Mouse (Mus musculus) kidney, adult 8-10 months (tissue): ENCODE data around the gene Kif6.

Experiments used
- DNase-seq, 2 experiments: peaks; one replicate each; pipeline ENCODE4 v3.0.0; 2022

Gene Kif6

DNA sequence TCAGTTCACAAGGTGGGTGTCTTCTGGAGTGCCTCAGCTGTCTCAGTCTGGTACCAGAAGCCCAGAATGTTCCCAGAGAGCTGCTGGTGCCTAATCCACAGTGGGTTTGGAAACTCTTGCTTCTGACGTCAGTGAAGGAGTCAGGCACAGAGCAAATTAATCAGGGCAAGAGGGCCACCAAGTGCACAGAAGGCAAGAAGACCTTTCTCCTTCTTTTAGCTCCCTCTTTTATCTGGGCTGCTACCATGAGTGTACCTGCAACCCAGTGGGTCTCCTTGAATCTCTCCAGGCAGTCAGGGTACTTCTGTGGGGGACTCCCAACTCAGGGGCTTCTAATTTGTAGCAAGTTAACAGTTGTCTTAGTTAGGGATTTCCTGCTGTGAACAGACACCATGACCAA is 178.0 kb downstream of the Kif6 start:
- DNase-seq = no peak

DNA sequence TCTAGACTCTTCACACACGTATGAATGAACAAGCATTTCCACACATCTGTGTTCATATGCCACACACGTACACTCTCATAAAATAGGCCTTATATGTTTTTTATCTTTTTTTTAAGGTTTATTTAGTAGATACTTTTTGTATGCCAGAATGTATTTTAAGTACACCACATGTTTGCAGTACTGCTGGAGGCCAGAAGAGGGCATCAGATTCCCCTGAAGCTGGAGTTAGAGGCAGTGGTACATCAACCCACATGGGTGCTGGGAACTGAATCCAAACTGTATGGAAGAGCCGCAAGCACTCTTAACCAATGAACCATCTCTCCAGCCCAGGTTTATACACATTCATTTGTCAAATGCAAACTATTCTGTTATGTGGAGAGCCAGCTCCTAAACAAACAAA is 179.0 kb downstream of the Kif6 start:
- DNase-seq = no peak

DNA sequence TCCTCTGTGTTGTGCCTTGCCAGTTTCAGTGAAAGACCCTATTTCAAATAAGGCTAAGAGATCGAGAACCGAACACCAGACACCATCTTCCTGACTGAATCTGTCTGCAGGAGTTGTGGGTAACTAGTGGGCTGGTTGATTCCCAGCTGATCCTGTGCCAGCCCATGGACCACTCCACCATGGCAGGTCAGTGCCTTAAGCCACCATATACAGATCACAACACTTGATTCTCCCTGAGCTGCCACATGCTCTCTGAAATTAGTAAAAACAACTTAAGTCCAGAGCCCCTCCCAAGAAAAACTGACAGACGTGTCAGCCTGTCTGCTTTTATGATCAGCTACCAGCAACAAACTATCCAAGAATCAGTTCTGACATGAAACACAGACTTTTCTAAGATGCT is 180.3 kb downstream of the Kif6 start:
- DNase-seq = no peak

DNA sequence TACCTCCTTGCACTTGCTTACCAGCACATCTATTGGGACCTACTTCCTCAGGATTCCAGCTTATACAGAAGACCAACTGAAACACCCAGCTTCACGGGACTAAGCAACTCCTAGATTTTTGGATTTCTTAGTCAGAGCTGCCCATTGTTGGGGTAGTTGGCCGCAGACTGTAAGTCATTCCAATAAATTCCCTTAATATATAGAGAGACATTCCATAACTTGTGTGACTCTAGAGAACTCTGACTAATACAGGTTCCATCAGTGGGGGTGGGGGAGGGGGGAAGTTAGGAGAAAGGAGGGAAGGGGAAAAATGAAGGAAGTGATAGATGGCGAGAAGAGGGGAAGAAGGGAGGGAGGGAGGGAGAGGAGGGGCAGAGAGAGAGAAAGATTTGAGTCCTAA is 181.2 kb downstream of the Kif6 start:
- no peak for DNase-seq

DNA sequence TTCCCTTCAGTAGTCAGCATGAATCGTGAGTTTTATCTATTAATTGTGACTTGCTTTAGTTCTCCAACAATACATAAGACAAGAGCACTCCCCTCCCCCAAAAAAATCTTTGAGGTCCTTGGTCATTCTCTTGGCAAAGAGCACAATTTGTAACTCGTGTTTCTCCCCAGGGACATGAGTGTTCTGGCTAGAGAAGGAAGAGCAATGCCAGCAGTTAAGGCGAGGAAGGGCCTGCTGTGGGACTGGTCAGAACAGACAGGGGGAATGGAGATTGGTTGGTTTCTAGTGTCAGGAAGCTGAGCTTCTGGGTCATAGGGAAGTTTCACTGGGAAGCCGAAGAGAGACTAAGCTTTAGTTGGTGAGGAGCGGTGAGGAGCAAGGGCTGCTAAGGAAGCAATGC is 184.2 kb downstream of the Kif6 start:
- DNase-seq = no peak

DNA sequence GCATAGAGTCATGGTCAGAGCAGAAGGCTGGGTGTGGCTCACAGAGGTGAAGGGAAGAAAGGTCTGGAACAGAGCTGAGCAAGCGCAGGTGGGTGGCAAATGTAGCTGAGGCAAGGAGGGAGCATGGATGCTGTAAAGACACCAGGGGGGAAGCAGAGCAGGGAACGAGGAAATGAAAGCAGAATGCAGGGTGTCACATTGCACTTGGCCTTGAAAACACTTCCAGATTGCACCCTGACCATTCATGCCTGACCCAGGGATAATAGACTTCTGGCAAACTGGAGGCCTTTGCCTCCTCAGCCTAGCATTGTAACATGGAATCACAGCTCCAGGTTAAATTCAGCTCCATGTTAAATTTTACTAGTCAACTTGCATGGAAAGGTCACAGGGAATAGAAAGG is 185.2 kb downstream of the Kif6 start:
- DNase-seq = no peak

DNA sequence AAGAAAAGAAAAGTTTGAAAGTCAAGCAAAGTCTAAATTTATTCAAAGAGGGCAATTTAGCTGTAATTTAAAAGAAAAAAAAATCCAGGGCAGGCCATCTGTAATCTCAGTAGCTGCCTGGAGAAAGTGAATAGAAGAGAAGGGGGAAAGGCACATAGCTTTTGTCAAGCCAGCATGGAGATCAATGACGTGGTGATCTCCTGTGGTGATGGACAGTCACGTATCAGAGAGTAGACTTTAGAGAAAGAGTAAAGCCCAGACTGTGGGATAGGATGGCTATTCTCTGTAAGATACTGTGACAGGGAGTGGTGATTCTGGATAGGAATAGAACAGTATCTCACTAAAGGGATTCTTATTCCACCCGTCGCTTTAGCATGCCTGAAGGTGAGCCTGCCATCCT is 192.5 kb downstream of the Kif6 start:
- no peak for DNase-seq

DNA sequence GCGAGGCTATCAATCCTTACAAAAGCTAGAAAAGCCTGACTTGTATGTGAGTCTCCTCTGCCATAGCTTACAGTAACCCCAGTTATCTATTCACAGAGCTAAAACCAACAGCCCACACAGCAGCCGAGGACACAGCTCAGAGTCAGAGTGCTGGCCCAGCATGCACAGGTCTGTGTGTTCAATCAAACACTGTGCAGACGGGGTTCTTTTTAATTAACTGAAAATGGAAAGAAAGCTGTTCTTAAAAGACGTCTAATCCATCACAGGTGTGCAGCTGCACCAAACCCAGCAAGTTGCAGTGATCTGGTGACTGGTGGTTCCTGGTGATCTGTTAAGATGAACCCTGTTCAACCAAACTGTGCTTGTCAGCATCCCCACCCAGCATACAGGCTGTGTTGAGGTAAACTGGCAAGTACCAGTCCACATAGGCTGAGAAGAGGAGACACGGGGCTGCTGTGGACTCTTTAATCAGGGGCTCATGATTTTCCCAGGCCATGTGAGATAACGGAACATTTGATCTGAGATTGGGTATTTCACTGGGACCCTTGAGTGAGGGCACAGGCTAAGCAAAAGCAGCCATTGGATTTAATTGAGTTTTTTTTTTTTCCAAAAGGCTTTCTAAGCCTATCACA is 193.9 kb downstream of the Kif6 start:
- DNase-seq = no peak

DNA sequence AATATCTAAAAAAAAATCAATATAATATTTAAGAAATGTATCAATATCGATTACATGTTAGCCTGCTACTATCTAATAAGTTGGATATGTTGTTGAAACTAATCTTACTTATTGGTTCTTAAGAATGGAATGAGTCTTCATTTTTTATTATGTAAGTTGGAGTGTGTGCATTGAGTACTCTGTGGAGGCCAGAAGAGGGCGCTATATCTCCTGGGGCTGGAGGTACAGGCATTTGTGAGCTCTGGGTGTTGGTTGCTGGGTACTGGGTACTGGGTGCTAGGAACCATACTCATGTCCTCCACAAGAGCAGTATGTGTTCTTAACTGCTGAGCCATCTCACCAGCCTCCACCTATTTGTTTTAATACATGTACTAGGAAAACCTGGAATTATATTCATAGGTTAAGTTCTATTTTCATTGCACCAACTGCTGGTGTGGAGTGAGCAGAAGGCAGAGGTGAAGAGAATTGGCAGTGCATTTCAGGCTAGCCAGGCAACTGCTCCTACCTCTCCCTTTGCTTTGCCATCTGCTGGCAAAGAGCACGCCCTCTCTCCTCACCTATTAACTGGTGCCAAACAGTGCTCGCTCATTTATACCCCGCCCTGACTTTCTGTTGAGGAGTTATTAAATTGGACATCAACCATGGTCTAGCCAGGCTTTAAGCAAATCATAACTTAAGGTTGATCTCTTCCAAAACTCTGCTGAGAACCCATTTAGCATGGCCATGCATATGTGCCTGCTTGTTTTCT is 199.1 kb downstream of the Kif6 start:
- DNase-seq = no peak

DNA sequence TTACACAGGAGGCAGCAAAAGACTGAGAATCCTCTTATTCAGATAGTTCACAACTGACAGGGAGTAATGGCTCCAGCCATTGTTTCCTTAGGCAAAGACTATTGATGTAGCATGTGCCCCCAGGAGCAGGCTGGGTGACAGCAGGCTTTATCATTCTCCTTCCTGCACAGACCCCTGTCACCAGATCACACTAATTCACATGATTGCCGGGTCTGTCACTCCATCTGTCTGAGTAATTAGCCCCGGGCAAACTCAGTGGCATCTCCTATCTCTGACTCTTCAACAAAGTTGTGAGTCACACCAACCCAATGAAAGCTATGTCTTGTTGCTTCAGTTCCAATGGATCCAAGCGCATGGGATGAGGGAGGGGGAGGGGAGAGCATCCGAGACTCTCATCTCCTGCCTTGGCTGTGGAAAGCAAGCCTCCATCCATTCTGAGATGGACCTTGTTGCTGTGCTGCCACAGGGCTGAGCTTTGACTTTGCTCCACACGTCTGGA is 201.2 kb downstream of the Kif6 start:
- no peak for DNase-seq

DNA sequence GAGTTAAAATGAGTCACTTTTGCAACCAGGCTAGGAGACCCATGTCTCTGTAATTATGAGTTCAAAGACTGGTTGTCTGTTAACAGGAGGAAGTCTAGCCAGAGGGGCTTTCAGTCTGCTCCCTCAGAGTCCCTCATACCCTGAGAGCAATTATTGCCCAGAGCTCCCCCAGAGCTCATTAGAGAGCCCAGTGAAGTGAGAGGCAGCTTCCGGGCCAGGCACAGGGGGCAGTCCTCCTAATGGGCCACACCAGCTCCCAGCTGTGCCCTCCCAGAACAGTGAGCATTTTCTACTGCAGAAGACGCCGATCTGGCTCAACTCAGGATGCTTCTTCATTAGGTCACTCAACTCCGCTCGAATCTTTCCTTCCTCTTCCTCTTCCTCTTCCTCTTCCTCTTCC is 201.8 kb downstream of the Kif6 start:
- DNase-seq = no peak

DNA sequence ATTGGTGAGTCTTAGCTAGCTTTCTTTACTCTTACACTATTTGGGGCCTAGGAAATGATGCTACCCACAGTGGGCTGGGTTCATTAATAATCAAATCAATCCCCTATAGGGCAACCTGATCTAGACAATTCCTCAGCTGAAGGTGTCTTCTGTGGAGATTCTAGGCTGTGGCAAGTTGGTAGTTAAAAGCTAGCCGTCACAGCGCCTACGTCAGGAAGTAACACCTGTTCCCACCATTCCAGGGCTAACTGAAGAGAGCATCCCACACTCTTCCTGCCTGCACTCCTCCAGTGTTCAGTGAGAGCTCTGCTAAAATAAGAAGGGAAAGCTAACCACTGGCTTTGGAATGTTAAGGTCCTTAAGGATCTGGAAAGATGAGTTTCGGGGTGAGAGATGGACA is 205.3 kb downstream of the Kif6 start:
- DNase-seq = no peak

DNA sequence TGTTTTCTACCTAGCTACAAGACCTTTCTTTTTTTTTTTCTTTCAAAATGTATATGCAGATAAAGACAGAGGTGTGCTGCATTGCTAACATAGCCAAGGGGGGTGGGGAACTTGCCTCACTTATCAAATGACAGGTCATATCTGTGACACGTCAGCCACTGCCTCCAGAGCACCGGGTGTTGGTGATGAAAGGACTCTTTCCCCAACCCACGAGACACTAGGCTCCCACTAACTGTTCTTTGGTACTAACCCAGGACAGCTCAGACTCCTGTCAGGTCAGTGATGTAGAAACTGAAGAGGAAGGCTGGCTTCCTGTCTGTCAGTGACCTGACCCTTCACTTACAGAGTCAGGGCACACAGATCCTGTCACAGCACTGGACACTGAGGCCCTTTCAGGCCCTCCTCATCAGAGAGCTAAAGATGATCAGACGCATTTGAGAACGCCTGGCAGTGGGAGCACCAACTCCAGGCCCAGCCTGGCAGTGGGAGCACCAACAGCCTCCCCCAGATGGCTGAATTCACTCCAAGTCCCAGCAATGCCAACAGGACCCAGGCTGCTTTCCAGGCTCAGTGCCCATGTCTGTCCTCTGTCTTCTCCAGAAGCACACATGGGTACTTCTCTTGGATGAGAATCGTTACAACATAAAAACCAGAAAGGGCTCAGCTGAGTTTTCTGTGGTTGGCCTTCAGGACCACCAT is 209.4 kb downstream of the Kif6 start:
- DNase-seq = no peak

DNA sequence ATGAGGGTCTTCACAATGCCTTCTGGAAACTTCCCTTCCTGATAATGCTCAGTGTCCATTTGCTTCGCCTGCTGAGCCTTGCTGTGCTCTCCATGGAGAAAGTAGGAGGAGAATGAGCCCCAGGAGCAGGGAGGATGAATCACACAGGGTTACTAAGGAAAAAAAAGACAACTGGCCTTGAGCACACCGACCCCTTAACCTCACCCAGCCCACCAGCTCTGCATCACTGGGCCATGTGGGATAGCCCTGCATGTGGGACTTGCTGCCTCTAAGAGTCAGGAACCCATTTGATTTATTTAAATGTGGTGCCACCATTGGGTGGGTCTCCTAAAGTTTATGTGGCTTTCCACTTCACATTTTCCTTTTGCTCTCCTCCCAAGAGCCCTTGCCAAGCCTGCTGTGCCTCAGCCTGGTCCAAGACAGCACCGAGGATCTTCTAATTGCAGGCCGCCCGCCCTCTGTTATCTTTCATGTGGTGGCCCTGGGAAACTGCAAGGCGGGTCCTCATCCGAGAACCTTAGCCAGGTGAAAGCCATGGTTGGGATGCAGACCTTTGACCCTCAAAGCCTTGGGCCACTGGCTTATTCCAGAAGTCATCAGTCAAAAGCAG is 210.0 kb downstream of the Kif6 start:
- DNase-seq = no peak

DNA sequence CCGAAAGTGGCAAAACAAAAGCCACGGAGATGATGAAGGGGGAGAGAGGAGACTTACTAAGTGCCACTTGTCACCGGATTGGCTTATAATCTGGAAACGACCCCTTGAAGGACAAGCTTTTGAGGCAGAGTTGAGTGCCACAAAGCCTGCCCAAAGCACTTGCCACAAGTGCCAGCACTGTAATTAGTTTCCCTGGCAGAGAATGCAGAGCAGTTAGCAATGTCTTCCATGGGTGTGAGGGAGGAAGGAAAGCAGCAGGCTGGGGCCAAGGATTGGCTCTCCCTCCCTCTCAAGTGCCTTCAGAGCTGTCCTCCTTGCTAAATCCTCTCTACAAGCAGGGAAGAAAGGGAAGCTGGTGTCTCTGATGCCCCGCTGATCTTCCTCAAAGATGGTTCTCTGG is 210.9 kb downstream of the Kif6 start:
- no peak for DNase-seq

DNA sequence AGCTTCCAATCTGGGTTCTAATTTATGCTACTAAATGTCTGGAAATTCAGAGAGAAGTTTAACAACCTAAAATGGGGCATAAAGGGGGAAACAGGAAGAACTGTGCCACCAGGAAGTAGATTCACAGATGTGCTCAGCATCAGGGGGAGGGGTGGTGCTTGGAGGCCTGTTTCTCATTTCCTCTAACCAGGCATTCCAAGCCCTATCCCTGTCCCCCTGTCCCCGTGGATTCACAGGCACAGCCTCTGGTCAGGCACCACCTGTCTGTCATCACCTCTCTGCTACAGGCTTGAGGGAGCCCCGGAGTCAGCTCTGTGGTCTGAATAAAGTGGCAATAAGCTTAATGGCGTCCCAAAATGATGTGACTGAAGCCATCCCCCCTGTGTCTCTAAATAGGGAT is 216.8 kb downstream of the Kif6 start:
- DNase-seq = no peak

DNA sequence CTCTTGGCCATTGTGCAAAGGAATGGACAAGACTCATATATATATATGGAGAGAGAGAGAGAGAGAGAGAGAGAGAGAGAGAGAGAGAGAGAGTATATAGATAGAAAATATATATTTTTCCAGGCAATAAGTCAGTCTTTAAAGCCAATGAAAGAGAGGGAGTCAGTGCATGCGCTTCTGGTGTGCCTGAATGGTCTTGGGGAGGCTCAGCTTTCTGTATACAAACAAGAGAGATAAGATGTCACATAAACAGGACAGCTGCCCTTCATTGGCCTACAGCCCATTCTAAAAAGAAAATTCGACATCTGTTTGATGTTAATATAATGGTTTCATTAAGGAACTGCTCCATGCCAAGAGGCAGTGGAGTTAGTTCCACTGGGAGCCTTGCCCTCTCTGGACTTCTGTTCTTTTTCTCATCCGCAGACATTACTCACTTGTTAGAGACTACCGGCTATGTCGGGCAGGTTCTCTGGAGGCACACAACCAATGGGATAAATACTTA is 219.2 kb downstream of the Kif6 start:
- DNase-seq = no peak

DNA sequence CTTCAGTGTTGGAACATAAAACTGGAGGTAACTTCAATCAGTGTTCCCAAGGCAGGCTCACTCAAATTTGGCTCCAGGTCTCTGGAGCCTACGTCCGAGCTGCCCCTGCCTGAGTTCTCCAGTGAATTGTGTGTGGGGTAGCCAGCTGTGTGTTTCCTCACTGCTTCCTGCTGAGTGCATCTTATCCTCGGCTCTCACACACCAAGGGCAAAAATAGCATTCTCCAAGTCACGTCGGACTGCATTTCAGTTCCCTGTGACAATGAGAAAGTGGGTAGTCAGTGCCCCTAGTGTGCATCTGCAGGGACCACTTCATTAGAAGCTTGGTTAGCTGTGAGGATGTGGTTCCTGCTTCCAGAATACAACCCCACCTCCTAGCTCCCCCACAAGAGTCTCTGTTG is 222.5 kb downstream of the Kif6 start:
- no peak for DNase-seq

DNA sequence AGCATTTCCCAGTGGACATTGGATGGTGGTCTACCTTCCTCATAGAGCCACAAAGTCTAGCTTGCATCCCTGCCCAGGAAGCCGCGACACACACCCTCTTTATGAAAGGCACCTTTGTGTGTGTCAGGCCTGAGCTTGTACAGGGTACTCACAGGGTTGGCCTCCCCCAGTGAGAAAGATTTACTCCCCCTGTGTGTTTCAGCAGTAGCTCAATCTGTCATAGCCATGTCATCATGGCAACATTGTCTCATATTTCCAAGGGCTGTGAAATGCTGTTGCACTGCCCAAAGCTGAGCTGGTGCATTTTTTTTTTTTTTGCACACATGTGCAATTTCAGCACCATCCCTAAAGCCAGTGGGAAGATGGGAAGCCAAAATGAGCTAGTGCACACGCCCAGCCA is 224.3 kb downstream of the Kif6 start:
- no peak for DNase-seq

DNA sequence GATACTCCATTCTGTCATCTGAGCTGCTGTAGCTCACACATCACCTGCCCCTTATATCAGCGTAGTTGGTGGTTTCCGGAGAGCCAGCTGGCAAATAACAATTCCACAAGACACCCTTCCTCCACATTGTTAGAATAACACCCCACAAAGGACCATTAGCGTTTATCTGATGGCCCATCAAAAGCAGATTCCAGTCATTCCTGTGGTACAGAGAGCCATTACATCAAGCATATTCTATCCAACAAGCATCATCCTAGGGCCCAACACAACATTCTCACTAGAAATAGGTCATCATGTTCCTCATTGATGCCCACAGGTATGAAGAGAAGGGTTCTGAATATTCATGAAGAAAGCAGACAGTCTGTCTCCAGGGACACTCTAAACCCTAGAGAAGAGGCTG is 236.3 kb downstream of the Kif6 start:
- no peak for DNase-seq

DNA sequence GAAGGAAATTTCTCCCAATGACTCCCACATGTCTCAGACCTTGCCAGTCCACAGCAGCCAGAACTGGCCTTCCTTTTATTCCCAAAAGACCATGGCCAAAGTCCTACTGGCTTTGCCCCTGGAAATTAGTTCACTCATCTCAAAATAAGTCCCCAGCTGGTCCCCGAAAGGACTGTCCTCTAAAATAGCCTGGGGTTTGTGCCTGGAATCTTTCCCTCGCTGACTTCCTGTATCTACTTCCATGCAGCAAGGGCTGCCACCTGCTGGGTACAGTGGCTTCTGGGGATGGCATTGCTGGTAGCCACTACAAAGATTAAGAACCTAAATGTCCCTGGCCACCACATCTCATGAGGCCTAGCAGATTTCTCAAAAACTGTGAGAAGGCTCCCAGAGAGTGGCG is 237.2 kb downstream of the Kif6 start:
- peak; percentile 10 to 22 for DNase-seq

DNA sequence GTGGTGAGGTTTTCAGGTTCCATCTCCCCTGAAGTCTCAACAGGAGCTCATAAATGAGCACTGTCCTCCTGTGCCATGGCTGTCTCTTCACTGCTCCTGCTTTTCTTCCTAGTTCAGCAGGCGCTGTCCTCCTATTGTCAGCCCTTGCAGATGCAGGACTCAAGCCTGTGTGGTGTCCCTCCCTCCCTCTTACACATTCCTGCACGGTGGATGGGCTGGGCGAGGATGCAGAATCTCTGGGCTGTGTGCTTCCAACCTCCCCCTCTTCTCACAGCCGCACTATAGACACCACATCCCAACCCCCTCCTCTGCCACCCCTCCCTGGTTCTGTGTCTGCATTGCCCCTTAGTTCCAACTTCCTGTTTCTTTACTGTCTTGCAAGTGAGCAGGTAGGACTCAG is 240.8 kb downstream of the Kif6 start:
- DNase-seq = no peak

DNA sequence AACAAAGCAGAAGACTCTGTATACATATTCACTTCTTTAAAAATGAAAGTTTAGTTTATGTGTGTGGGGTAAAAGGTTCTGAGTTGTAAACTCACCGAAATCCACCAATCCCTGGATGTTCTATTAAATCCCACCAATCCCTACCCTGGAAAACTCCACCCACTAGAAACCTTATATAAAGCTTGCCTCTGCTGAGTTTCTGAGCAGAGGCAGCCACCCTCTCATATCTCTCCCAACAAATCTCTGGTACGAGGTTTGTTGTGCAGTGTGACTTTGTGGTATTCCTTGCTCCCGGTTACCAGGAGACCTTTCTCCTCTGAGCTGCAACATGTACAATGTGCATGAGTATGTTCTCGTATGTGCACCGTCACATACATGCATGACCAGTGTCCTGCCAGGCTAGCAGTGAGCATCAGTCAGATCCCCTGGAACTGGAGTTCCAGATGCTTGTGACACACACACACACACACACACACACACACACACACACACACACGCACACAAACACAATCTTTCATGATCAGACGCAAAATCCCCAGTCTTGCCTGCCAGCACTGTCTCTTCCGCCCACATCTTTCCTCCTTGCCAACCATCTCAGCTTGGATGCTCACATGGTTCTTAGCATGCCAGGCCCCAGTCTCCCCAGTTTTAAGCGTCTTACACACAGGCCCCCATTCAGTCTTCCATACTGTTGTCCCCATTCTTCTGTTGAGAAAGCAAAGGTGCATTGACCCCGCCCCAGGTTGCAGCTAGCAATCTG is 245.3 kb downstream of the Kif6 start:
- DNase-seq = no peak
